Mouse (Mus musculus): ENCODE data around the gene Tmem63b. TPM values are rescaled to one million over a fixed set of nuclear protein-coding genes. Genes with fewer than 3 reads are reported as not detected.

Gene Tmem63b
- total RNA-seq (2021) (10 to 100 TPM; 37.9 to 54.8 TPM), polyA plus RNA-seq (2012; rRNA removed) (68.9 and 71.9 TPM in 2 replicates)
- long read RNA-seq, transcript Tmem63b-201 (24 exons, 3,284 nt), result major isoform, 17 of 25 reads
- long read RNA-seq, partial matches to known transcripts, result 4 of 25 reads
- long read RNA-seq, other reads (novel, unspliced or antisense), result 4 of 25 reads

GRCm38 (mm10) chr17:45686716-45687115 is at the start of gene Tmem63b:
Tmem63b (minus strand) TSS chr17:45686905.
- no peak for DNase-seq

DNA sequence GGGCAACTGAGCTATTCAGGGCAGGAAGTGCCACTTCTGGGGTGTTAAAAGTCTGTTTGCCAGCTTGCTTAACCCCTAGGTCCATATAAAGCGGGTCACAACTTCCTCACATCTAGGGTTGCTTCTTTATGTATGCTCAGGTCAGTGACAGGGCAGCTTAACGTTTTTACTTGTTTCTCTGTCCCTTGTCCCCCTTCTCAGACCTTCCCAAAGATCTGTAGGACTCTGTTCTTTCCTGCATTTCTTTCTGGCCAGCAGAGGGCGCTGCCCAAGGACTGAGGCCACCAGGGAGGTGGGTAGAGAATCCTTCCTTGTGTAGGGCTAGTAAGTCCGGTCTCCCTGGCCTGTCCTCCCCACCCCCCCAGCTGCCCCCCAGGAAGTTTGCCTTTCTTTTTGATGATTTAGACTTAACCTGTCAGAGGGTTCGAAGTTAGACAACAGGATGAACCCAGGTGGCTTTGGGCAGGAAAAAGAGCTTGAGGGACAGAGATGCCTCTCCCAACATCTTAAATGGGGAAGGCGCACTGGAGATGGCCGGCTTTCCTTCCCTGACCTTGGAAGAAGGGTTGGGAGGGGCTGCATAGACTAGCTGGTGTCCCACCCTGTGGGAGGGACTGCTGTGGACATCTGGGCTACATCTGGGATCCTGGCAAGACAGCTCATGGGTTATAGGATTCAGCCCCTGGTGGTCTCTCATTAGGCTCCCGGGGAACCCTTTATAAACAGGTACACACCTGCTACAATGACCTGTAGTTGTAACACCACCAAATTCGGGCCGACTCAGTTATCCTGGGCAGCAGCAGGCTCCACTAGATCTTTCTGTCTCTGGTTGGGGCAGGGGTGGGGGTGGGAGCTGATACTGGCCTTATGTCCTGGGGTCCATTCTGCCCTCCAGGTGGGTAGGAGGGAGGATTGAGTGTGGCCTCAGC is 48.9 kb upstream of the Tmem63b start:
- DNase-seq, result peak; percentile 87

GRCm38 (mm10) chr17:45734881-45735280 is 48.2 kb upstream of the Tmem63b start:
- peak; percentile 45 for DNase-seq

DNA sequence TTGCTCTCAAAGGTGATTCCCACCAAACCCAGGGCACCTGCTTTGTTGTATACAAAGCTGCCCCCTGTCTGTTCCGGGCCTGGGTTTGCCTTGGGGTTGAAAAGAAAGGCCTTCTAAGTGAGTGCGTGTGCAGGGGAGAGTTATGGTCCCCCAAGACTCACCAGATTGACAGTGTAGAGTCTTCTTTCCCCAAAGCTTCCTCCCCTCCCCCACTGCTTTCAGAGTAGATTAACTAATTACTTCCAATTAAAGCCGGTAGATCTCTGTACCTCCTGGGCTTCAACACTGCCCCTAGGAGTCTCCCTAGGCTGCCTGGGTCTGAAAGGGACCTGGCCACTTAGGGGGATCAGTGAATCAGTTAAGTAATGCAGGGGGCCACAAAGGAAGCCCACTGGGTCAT is 47.6 kb upstream of the Tmem63b start:
- no peak for DNase-seq

DNA sequence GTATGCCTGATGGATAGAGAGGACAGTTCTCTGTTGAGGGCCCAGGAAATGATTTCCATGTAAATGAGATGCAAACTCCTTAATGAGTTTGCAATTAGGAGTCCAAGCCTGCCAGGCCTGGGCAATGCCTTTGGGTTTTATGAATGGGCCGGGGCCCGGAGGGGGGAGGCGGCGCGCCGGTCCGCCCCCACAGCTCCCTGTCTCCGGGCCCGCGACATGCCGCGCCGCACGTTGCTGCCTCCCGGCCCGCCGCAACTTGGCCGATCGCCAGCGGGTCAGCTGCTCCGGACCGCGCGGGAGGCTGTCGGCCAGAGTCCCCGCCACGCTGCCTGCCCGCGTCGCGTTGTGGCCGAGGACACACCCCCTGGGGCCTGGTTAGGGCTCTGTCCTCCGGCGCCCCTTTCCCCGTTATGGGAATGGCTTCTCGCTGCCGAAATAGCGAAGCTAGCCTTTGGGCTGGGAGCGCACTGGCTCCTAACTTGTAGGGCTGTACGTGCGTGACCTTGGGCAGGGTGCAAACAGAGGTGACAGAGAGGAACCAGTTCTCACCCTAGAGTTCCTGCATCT is 47.1 kb upstream of the Tmem63b start, which contains the start of gene 1600014C23Rik:
Gene 1600014C23Rik (minus strand): TSS at position 110 of the 567 bp plus-strand sequence.
- DNase-seq, result peak; percentile 77

DNA sequence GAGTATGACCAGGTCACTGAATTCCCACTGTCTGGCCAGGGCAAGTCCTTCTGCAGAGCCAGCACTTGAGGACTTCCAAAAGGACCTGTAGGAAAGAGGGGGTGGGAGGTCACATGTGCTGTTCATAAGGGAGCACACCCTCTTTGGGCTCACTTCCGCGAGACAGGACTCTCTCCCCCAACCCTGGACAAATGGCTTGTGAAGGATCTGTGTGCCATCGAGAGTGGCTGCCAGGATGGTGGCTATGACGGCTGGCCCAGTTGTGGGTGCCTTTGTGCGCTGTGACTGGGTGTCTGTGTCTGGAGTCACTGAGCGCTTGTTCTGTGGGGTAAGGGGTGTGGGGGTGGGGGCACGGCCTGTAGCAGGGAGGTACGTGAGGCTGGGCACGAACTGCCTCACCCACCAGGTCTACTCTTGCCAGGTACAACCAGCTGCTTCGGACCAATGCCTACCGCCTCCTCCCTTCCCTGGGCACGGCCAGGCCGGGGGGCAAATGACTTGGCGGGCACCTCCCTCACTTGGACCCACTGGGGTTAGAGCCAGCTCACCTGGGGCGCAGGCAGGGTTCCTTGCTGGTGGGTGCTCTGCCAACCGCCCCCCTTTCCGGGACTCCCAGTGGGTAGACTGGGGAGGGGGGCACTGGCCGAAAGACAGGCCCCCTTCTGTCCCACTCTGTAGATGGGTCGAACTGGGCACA is 46.5 kb upstream of the Tmem63b start:
- DNase-seq, result no peak

DNA sequence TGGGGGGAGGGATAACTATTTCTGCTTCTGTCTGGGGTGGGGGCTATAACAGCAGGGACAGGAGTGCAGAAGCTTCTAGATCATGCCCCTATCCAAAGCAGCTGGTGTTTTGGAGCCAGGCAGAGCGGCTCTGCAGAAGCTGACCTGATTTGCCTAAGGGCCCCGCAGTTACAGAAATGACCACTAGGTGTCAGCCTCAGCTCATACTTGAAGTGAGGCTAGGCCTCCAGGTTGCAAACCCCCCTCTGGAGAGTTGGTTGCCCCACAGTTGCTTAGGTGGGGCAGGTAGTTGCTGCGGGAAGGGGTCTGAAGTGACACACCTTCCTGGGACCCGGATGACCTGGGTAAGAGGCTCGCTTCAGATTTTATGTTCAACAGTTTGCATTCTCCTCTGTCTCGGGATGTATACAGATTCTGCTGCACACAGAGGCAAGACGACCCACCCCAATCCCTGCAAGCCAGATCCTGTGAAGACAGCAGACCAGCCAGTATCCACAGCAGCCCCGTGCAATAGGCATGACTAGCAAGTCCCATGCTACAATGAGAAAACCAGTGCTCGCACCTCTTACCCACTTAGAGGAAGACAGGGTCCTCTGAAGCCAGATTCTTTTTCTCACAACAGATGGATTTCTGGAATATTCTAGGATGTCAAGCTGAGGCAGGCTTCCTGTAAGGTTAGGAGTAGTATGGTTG is 44.6 kb upstream of the Tmem63b start:
- peak; percentile 83 for DNase-seq

DNA sequence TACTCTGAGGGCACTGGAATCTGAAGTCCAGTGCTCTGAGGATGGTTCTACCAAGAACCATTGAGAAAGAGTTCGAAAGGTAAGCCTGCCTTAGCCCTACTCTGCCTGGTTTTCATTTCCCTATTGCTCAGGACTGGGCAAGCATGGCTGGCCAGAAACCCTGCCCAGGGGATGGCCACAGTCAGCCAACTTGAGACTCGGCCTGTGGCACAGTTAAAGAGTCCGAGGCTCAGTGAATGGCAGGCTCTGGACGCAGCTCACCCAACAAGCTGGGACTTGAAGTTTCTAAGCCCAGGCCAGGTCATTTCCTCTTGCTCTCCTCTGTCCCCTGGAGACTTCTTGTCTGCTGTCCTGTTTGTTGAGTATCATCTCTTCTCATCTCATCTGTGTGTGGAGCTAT is 44.0 kb upstream of the Tmem63b start:
- DNase-seq, result no peak

DNA sequence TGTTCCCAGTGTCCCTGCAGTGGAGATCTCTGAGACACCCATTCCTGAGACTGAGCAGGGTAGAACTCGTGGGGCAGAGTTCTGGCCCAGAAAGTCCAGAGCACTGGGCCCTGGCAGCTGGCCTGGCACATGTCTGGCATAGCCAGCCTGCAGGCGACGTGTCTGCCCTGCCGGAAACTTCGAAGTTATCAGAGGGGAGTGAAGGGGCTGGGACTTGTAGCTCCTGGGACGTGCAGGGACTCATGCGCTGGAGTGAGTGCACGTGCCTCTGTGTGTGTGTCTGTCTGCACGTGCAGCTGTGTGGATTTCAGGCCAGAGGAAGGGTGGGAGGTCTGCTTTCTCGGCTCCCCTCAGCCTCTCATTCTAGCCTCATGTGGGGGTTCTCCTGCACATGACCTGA is 42.7 kb upstream of the Tmem63b start:
- no peak for DNase-seq

DNA sequence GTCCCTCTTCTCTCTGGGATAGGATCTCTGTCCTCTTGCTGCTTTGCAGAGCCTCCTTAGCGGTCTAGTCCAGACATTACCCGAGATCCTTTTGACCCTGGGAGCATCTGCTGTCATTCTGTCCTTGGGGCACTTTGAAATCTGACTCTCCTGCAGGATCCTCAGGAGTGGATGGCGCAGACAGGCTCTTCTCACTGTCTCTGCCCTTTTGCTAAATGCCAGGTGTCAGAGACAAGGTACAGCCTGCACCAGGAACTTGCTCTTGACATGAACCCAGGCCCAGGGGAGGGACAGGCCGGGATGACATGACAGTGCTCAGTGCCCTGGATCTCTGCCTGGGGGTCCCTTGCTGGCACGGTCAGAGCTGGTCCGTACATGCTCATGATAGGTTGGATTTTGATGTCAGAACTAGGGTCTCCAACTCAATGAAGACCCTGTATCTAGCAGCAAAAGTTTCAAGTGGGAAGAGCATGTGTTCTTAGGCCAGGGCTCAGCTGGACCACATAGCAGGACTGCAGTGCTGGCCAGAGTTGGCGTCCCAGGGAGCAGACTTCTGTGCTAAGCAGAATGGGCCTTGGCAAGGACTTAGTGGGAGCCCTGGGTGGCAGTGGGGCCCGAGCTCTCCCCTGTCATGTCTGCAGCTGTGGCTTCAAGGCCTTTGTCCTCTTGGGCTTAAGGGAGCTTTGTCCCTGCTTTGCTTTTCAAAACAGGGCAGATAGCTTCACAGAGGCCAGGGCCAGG is 41.4 kb upstream of the Tmem63b start:
- DNase-seq, result peak; percentile 20

GRCm38 (mm10) chr17:45727481-45727880 is 40.8 kb upstream of the Tmem63b start:
- DNase-seq, result no peak

DNA sequence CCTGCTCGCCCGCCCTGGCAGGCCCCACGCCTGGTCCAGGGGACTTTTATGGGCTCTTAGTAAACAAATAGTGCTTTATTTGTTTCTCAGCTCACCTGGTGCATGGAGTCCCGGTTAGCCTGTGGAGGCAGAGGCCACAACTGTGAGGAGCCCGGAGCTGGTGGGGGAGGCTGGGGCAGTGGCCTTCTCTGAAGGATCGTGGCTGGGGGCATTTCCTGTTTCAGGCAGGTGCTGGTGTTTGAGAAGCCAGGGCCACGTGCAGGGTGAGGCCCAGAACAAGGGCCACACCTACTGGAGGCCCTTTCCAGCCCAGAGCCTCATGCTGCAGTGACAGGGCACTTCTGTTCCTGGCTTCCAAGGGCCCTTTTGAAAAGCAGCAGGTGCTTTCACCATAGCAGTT is 39.5 kb upstream of the Tmem63b start:
- DNase-seq, result no peak

- no peak for DNase-seq
These were observed 37.8 kb upstream of the Tmem63b start for GRCm38 (mm10) chr17:45724574-45724921.

GRCm38 (mm10) chr17:45723732-45724573 is 37.2 kb upstream of the Tmem63b start:
- DNase-seq, result peak; percentile 76

- DNase-seq, result peak; percentile 75
These were observed 31.6 kb upstream of the Tmem63b start for GRCm38 (mm10) chr17:45718323-45718722.

- no peak for DNase-seq
These were observed 24.8 kb upstream of the Tmem63b start for GRCm38 (mm10) chr17:45711525-45711924.

DNA sequence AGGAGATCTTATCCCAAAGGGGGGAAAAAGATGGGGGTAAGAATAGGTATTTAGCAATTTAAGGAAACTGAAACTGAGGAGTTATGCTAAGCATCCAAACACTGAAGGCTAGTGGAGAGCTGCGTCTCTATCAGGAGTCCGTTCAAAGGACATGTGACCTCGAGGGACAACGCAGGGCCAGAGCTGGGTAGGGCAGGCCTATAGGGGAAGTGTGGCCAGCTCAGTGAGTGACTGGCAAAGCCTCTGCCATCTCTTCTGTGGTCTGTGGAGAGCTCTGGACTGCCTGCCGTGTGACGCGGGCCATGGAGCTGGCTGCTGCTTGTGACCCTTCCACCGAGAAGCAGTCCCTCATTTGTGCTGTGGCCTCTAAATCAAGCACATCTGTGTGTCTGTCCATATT is 23.7 kb upstream of the Tmem63b start:
- no peak for DNase-seq

- no peak for DNase-seq
These were observed 23.1 kb upstream of the Tmem63b start for GRCm38 (mm10) chr17:45709829-45710228.

- DNase-seq, result no peak
These were observed 21.5 kb upstream of the Tmem63b start for GRCm38 (mm10) chr17:45708179-45708578.

GRCm38 (mm10) chr17:45707376-45707775 is 20.7 kb upstream of the Tmem63b start:
- no peak for DNase-seq
